Mouse (Mus musculus) stomach, postnatal 0 days (tissue): ENCODE results near the gene Dffa. TPM values are rescaled to one million over a fixed set of nuclear protein-coding genes. Genes with fewer than 3 reads are reported as not detected.

Experiments used
- ATAC-seq: fragments of 200-750 bp; cut with Nextera tagmentation; 2 replicates; pipeline ENCODE4 v1.8.0; 2017; ENCODE audit not compliant: low FRiP score, low TSS enrichment
- DNase-seq: peaks from one replicate; pipeline ENCODE4 v3.0.0-alpha.2; 2016; ENCODE audit warnings: low spot score
- H3K27ac ChIP-seq: fragments of 300-500 bp; sonication (generic); replicated peaks from 2 replicates; pipeline ENCODE4 v1.5.1; 2014; ENCODE audit warnings: mild to moderate bottlenecking, control low read depth
- H3K27me3 ChIP-seq: fragments of 300-500 bp; sonication (generic); 2 replicates; pipeline ENCODE4 v1.6.1; 2014; ENCODE audit warnings: low read length; ENCODE audit not compliant: control insufficient read depth, insufficient read depth
- H3K36me3 ChIP-seq: fragments of 300-500 bp; sonication (generic); 2 replicates; pipeline ENCODE4 v1.6.1; 2014; ENCODE audit warnings: low read length, mixed read lengths; ENCODE audit not compliant: control insufficient read depth, insufficient read depth
- H3K4me1 ChIP-seq: fragments of 300-500 bp; sonication (generic); replicated peaks from 2 replicates; pipeline ENCODE4 v1.6.1; 2014; ENCODE audit warnings: antibody characterized with exemption; ENCODE audit not compliant: control insufficient read depth, insufficient read depth
- H3K4me2 ChIP-seq: fragments of 300-500 bp; sonication (generic); replicated peaks from 2 replicates; pipeline ENCODE4 v1.6.1; 2014; ENCODE audit warnings: low read depth, mild to moderate bottlenecking, control low read depth, moderate library complexity
- H3K4me3 ChIP-seq: fragments of 300-500 bp; sonication (generic); 2 replicates; pipeline ENCODE4 v1.5.1; 2014; ENCODE audit warnings: low read depth, low read length, control low read depth
- H3K9ac ChIP-seq: fragments of 300-500 bp; sonication (generic); 2 replicates; pipeline ENCODE4 v1.6.1; 2014; ENCODE audit warnings: mild to moderate bottlenecking, low read length, control low read depth, mixed read lengths
- H3K9me3 ChIP-seq: fragments of 300-500 bp; sonication (generic); 2 replicates; pipeline ENCODE4 v1.6.1; 2016; ENCODE audit warnings: low read length; ENCODE audit not compliant: control insufficient read depth
- CTCF ChIP-seq: IDR thresholded peaks from 2 replicates; pipeline ENCODE4 v1.5.1; 2016; ENCODE audit warnings: antibody characterized with exemption, low read depth, mild to moderate bottlenecking, moderate library complexity
- EP300 ChIP-seq: optimal IDR thresholded peaks from 2 replicates; pipeline ENCODE3; 2016; ENCODE audit warnings: antibody characterized with exemption
- WGBS: fragments of 180-500 bp; shearing (Covaris S2); extraction: QIAGEN DNeasy Blood & Tissue Kit; methylation state at CpG from one replicate; pipeline ENCODE4 v1.1.7; 2014; 5-methylcytosine and 5-hydroxymethylcytosine counted together
- polyA plus RNA-seq: library from polyadenylated mRNA; unstranded; fragments of >200 nt; fragmentation: Nextera tagmentation; extraction: Ambion mirVana; gene quantifications from 2 replicates; pipeline ENCODE4 v1.2.1, GENCODE M21; 2015

Gene Dffa
- polyA plus RNA-seq, 1 experiment from 2014 or later, result 20.1 TPM

DNA sequence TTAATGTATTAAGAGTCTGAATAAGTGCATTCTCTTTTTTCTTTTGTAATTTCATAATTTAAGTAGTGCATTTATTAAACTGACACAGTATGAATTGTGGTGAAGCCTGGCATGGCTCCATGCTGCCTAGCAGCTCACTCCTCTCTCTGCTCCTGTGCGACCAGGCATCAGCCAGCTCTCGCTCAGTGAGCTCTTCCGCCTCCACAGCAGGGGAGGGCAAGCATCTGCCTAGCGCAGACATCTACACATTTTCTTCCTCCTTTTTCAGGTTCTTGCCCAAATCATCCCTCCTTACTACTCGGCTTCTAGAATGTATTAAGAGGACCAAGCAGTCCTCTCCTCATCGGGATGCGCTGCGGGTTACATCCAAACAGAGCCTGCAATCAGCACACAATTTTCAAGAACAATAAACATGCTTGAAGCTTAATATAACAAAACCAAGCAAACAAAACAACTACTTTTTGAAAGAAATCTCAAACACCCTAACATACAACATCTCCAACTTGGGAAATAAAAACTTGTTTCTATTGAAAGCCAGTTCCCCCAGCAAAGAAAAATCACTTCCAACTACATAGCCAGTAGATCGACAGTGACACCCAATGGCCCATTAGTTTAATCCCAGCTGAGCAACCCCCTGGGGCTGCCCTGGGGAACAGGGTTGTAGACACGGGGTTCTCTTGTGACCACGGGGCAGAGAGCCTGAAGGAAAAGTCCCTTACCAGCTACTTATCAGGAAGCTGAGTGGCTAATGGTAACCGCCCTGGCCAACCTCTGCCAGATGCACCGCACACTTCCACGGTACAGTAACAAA, 43.1 kb upstream of the Dffa start:
- no peak overlapping the region for H3K27ac ChIP-seq
- no peaks in the 10 kb centered on the region for H3K36me3 ChIP-seq
- no peaks in the 10 kb centered on the region for H3K9me3 ChIP-seq
- H3K4me2 ChIP-seq, result no peak overlapping the region
- H3K4me3 ChIP-seq, result no peak overlapping the region
- H3K4me1 ChIP-seq, result no peaks in the 10 kb centered on the region; the same call in 1 of the 2 replicates
- no peaks in the 10 kb centered on the region for H3K27me3 ChIP-seq
- ATAC-seq (no peak), DNase-seq (no peak)
- 55% methylated on average over 14 of the region's 14 CpGs for WGBS
- TF ChIP-seq EP300 (no peak), CTCF (peak; percentile 62)
- no peak overlapping the region for H3K9ac ChIP-seq

GRCm38 (mm10) chr4:149061432-149061718, 42.6 kb upstream of the Dffa start:
- WGBS, result 73% methylated on average over 13 of the region's 13 CpGs
- no peaks in the 10 kb centered on the region; the same call in 1 of the 2 replicates for H3K4me1 ChIP-seq

GRCm38 (mm10) chr4:149062406-149063318, 41.3 kb upstream of the Dffa start:
- ATAC-seq (peak; percentile 43), DNase-seq (no peak)
- TF ChIP-seq CTCF, result no peak
- Histone ChIP-seq H3K27me3 (no peaks in the 10 kb centered on the region), H3K4me1 (no peaks in the 10 kb centered on the region; the same call in 1 of the 2 replicates), H3K4me3 (no peak overlapping the region), H3K9me3 (no peaks in the 10 kb centered on the region), H3K27ac (0 out of 2 replicates have a peak overlapping the region, but pooled peaks have one; percentile 8), H3K4me2 (no peak overlapping the region), H3K36me3 (no peaks in the 10 kb centered on the region), H3K9ac (no peak overlapping the region)
- WGBS, result 44% methylated on average over 21 of the region's 21 CpGs

More at GRCm38 (mm10) chr4:149061432-149061718, 42.6 kb upstream of the Dffa start:
- Histone ChIP-seq H3K36me3 (no peaks in the 10 kb centered on the region), H3K4me2 (no peak overlapping the region), H3K27ac (no peak overlapping the region), H3K9ac (no peak overlapping the region), H3K4me3 (no peak overlapping the region), H3K9me3 (no peaks in the 10 kb centered on the region), H3K27me3 (no peaks in the 10 kb centered on the region)
- ATAC-seq (no peak), DNase-seq (no peak)
- TF ChIP-seq CTCF, result no peak
- no peak for TF ChIP-seq EP300

GRCm38 (mm10) chr4:149064061-149064854, 39.7 kb upstream of the Dffa start:
- Histone ChIP-seq H3K4me1 (no peaks in the 10 kb centered on the region), H3K36me3 (no peaks in the 10 kb centered on the region), H3K9ac (no peak overlapping the region), H3K4me2 (no peak overlapping the region), H3K4me3 (no peak overlapping the region), H3K9me3 (no peaks in the 10 kb centered on the region), H3K27ac (no peak overlapping the region; the same call in 1 of the 2 replicates), H3K27me3 (no peaks in the 10 kb centered on the region)
- DNase-seq (no peak), ATAC-seq (no peak)
- TF ChIP-seq EP300, result no peak
- no peak for TF ChIP-seq CTCF
- 74% methylated on average over 23 of the region's 23 CpGs for WGBS

DNA sequence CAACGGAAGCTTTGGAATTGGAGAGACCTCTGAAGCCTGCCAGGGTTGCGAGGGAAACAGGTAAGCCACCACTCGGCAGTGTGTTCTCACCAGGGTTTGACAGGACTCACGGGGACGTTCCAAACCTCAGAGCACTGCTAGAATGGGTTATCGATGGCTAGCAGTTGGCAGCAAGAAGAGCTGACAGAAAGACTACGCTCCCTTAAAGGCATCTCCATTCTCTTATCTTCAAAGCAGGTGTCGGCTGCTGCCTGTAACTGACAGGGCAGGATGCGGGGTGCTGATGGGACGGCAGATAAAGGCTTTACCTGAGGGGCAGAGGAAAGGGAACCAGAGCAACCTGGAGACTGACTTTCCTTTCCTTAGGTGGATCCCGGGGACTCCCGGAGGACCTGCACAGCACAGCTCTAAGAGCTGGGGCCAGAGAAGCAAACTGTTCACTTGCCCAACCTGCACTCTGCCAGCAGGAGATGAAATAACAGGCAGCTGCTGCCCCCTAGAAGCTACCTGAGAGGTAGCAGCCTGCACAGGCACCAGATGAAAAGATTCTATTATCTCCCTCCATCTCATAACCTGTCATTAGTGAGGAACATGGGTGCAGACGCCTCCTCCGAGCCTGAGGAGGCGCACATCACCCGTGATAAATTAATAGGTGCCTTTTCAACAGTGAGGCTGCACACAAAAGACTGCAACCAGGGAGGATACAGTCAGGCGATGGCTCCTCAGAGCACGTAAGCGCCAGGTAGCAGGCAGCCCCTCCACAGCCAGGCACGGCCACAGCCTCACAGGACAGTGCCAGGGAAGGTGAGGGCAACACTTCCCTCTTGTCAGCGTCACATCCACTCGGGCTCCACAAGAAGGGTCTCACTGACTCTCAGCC, 37.0 kb upstream of the Dffa start:
- TF ChIP-seq EP300, result no peak
- peak; percentile 70 for TF ChIP-seq CTCF
- no peaks in the 10 kb centered on the region for H3K27me3 ChIP-seq
- DNase-seq (no peak), ATAC-seq (peak; percentile 33; the same call in 1 of the 2 replicates)
- H3K36me3 ChIP-seq, result no peaks in the 10 kb centered on the region
- H3K4me2 ChIP-seq, result no peak overlapping the region
- H3K27ac ChIP-seq, result no peak overlapping the region
- WGBS, result 77% methylated on average over 22 of the region's 22 CpGs
- H3K9me3 ChIP-seq, result no peaks in the 10 kb centered on the region
- no peak overlapping the region for H3K9ac ChIP-seq
- H3K4me1 ChIP-seq, result no peaks in the 10 kb centered on the region
- H3K4me3 ChIP-seq, result no peak overlapping the region
